Mouse (Mus musculus) activated CD4-positive, CD25-positive, alpha-beta regulatory T cell, adult 4 months (primary cell): ENCODE measurements around the gene Ccdc138. TPM values are rescaled to one million over a fixed set of nuclear protein-coding genes. Genes with fewer than 3 reads are reported as not detected.
A peak's percentile ranks its signal among the peaks of the same experiment; 100 is the strongest.
"Not testable (repeated sequence)": the region's sequence is repeated elsewhere in the genome, so short reads cannot be mapped to it uniquely, and the experiment has no call there.

Experiments used
- ATAC-seq: one replicate; pipeline ENCODE4 v1.8.0; 2017
- polyA plus RNA-seq, 2 experiments: library from polyadenylated mRNA; unstranded; fragments of 100-300 nt; shearing (Covaris generic); gene quantifications; one replicate each; pipeline ENCODE4 v1.2.1; 2017

The Ccdc138 gene
- polyA plus RNA-seq, result 1 to 10 TPM; 3.3 to 5.3 TPM

DNA sequence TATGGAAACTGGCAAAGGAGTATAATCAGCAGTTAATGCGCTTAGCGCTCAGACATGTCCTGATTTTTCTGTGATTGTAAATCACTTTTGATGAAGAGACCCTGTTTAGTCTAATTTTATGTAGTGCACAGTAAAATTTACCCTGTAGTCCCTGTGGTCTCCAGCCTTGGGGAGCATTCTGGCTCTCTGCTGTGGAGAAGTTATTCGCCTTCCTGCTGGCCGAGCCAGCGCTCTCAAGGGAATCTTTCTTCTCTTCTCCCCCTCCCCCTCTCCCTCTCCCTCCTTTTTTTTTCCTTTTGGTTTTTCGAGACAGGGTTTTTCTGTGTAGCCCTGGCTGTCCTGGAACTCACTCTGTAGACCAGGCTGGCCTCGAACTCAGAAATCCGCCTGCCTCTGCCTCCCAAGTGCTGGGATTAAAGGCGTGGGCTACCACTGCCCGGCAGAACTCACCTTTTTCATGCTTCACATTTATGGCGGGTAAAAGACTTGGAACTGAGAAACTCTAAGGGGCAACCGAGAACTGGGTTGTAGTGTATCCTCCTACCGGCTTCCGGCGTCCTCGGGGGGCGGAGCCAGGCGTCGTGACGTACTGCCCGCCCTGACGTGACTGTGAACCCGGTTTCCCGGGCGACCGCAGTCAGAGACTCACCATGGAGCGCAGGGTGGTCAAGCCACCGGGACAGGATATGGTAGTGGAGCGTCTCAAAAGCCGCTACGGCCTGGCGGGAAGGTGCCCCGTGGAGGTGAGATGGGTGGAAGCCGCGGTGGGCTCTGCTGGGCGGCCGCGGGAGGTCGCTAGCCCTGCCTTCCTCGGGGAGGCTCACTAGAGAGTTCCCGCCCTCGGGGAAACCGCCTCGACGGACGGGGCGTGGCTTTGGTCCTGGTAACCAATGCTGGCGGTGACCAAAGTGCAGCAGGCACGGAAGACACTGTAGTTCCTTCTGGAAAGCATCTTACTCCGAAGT lies at the start of gene Ccdc138:
Gene Ccdc138, plus strand, starts transcription at position 629 of the 965 bp plus-strand sequence.
- peak; percentile 97 for ATAC-seq

DNA sequence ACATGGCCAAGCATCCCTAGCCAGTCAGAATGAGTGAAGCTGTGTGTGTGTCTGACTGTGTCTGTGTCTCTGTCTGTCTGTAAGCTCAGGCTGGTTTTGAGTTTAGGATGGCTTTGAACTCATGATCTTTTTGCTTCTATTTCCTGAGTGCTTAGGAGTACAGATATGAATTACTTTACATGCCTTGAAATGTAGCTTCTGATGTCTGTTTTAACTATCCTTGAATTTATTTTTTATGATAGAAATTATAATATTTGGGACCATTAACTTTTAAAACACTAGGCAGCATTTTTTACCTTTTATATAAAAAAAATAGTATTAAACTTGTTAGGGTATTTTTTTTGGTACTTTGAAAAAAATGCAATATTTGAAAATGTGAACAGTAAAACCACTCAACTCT lies 46.2 kb upstream of the Ccdc138 start:
- no peak for ATAC-seq

DNA sequence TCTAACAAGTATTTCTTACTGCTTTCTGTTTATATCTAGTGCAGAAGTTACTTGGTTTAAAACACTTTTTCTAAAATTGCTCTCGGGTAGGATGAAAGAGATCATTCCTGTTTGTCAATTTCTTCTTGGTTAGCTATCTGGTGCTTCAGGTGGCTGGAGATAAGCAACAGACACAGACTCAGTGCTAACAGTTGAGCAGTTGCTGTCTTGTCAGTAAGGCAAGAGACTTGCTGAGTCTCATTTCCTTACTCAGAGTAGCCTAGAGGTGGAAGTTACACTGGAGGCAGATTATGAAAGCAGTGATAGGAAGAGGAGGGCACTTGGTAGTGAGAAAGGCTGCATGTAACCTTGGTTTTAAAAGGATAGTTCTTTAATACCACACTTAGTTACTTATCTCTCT lies 45.6 kb upstream of the Ccdc138 start:
- ATAC-seq, result no peak

DNA sequence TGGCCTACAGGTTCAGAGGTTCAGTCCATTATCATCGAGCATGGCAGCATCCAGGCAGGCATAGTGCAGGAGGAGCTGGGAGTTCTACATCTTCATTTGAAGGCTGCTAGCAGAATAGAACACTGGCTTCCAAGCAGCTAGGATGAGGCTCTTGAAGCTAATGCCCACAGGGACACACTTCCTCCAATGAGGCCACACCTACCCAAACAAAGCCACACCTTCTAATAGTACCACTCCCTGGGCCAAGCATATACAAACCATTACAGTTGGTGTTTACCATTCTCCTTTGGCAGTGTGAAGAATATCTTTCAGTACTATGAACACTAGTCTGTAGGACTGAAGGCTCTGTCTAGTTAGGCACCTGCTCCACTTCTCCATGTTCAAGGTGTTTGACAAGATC lies 37.9 kb upstream of the Ccdc138 start:
- ATAC-seq, result no peak

DNA sequence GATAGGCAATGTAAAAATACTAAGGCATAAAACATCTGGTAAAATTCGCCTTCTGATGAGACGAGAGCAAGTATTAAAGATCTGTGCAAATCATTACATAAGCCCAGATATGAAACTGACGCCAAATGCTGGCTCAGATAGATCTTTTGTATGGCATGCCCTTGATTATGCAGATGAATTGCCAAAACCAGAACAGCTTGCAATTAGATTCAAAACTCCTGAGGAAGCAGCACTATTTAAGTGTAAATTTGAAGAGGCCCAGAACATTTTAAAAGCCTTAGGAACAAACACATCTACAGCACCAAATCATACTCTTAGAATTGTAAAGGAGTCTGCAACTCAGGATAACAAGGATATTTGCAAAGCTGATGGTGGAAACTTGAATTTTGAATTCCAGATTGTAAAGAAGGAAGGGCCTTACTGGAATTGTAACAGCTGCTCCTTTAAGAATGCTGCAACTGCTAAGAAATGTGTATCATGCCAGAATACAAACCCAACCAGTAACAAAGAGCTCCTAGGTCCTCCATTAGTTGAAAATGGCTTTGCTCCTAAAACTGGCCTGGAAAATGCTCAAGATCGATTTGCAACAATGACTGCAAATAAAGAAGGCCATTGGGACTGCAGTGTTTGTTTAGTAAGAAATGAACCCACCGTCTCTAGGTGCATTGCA lies 20.5 kb upstream of the Ccdc138 start:
- ATAC-seq, result no peak

DNA sequence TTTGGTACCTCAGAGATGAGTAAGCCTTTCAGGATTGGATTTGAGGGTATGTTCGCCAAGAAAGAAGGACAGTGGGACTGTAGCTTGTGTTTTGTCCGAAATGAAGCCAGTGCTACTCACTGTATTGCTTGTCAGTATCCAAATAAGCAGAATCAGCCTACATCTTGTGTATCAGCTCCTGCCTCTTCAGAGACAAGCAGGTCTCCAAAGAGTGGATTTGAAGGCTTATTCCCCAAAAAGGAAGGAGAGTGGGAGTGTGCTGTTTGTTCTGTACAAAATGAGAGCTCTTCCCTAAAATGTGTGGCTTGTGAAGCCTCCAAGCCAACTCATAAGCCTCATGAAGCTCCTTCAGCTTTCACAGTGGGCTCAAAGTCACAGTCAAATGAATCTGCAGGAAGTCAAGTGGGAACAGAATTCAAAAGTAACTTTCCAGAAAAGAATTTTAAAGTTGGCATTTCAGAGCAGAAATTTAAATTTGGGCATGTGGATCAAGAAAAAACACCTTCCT lies 19.6 kb upstream of the Ccdc138 start:
- ATAC-seq, result no peak

DNA sequence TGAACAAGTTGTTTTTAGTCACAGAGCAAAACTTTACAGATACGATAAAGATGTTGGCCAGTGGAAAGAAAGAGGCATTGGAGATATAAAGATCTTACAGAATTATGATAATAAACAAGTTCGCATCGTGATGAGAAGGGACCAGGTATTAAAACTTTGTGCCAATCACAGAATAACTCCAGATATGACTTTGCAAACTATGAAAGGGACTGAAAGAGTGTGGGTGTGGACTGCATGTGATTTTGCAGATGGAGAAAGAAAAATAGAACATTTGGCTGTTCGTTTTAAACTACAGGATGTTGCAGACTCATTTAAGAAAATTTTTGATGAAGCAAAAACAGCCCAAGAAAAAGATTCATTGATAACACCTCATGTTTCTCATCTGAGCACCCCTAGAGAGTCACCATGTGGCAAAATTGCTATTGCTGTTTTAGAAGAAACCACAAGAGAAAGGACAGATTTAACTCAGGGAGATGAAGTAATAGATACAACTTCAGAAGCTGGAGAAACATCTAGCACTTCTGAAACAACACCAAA lies 17.7 kb upstream of the Ccdc138 start:
- peak; percentile 72 for ATAC-seq

DNA sequence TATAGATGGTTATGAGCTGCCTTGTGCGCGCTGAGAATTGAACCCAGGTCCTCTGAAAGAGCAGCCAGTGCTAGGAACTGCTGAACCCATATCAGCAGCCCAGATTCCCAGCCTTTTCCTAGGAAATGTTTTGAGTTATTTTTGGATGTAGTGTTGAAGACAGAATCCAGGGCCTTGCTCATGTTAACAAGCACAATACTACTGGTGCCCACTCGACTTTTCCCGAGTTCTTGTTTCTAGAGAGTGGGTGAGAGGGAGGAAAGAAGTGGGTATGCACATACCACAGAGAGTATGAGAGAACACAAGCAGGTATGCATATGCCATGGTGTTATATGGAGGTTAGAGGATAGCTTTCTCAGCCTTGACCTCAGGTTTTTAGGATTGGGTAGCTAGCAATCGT lies 6.7 kb upstream of the Ccdc138 start:
- ATAC-seq, result no peak

DNA sequence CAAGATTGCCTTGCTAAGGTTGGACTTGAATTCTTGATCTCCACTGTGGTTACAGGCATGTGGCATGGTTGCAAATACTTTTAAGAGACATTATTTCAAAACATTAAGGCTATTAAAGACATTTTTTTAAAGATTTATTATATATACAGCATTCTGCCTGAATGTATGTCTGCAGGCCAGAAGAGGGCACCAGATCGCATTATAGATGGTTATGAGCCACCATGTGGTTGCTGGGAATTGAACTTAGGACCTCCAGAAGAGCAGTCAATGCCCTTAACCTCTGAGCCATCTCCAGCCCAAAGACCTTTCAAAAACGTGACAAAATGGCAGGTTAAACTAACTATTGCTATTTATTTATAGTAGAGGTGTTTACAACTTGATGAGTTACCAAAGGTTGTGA lies 2.1 kb upstream of the Ccdc138 start:
- no peak for ATAC-seq

DNA sequence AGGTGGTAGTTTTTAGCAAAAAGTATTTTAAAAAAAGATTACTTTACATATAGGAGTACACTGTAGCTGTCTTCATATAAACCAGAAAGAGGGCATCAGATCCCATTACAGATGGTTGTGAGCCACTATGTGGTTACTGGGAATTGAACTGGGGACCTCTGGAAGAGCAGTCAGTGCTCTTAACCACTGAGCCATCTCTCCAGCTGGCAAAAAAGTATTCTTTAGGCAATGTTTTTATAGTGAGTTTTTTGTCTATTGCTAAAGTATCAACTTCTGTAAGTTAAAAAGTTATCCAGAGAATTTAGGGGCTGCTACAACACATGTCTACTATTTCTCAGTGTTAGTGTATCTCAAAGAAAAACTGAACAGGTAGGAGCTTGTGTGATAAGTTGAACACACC lies 1.0 kb upstream of the Ccdc138 start:
- no peak for ATAC-seq

DNA sequence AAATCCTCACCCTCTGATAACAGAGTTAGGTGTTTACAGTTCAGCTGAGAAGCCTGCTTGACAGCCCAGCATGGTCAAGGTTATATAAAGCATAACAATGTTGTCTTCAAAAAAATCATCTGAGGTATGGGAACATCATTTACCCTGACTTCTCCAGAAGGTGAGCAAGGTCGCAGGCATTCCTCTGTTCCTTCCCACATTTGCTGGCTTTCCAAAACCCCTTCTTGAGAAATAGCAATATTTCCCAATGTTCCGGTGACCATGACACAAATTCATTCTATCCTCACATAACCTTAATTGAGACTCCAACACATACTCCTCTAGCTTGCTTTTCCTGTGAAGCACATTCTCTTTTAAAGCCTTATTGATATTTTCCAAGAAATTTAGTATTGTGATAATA lies 768 bp downstream of the Ccdc138 start:
- no peak for ATAC-seq

DNA sequence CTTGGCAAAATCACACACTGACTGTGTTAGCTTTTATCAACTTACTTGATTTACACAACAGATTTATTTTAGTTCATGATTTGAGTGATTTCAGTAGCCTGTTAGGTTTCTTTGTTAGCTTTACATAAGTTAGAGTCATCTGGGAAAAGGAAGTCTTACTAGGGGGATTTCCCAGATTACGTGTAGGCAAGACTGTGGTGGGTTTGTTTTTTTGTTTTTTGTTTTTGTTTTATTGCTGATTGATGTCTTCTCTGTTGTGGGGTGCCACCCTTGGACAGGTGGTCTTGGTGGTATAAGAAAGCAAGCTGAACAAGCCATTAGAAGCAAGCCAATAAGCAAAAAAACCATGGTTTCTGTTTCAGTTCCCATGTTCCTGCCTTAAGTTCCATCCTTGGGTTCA lies 31.6 kb downstream of the Ccdc138 start:
- peak; percentile 90 for ATAC-seq

DNA sequence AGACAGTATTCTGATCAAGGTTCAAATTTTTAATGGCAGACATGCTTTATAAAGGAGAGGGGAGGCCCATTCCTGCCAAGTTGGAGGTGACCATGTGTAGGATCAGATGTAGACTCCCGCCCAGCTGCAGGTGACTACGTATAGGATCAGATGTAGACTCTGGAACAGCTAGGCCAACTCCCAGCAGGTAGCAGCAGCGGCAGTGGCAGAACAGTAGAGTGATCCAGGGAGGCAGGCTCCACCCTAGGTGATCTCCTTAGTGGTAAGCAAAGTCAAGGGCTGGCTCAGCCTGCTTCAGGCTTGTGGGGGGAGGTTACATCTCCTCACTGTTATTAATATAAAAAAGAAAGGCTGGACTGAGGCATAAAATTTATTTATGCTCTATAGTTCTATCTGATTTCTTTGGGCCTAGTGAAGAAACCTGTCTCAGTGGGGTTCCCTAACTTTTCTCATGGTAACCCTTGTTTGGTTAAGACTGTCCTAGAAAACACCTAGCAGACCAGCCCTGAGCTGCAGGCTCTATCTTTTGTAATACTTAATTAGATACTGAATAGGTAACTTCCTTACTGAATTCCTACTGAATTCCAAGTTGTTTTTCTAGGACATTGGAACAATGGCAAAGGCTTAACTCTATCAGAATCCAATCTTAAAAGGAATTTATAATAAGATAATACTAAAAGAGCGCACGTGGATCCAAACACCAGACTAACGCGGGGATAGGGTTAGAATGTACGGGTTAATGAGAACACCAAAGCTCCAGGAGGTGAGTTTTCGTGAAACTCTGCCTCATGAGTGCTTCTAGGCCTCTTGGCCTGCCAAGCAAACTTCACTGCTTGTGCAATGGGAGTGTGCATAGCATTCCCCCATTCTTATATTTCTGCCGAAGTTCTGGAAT lies 33.4 kb downstream of the Ccdc138 start:
- no peak for ATAC-seq

DNA sequence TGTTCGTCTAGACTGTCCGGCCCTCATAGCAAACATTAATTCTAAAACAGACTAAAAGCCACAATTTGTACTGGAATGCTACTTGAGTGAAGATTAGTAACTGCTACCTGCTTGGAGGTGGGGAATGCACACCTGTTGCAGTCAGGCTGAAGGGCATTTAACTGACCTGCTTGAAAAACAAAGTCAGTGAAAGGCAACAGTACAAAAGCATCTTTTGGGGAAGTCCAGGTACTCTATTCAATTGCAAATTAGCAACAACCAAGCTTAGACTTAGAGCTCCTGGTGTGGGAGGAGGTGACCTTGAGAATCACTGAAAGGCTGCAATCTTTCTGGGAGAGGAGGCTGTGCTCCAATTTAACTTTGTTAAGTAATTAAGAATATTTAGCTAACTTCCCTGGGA lies 34.4 kb downstream of the Ccdc138 start:
- no peak for ATAC-seq

DNA sequence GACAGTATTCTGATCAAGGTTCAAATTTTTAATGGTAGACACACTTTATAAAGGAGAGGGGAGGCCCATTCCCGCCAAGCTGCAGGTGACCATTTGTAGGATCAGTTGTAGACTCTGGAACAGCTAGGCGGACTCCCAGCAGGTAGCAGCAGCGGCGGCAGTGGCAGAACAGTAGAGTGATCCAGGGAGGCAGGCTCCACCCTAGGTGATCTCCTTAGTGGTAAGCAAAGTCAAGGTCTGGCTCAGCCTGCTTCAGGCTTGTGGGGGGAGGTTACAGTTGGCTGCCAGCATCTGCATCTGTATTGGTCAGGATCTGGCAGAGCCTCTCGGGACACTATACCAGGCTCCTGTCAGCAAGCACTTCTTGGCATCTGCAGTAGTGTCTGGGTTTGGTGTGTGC lies 38.5 kb downstream of the Ccdc138 start:
- ATAC-seq, result not testable (repeated sequence)

DNA sequence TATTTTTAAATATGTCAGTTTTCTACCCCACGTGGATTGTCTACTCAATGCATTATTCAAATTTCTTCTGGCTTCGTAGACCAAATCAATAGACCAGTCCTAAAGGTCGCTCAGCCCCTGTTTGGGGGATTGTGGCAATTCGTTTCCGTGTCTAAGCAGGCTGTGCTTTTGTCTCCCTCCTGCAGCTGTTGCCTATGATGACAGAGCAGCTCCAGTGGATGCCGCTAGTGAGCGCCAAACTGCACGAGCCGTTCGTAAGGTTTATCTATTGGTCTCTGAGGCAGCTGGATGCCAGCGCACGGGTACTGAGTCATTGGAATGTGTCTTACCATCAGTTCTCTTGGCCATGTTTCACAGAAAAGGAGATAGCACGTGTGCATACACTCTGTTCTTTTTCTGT lies 42.9 kb downstream of the Ccdc138 start:
- no peak for ATAC-seq

DNA sequence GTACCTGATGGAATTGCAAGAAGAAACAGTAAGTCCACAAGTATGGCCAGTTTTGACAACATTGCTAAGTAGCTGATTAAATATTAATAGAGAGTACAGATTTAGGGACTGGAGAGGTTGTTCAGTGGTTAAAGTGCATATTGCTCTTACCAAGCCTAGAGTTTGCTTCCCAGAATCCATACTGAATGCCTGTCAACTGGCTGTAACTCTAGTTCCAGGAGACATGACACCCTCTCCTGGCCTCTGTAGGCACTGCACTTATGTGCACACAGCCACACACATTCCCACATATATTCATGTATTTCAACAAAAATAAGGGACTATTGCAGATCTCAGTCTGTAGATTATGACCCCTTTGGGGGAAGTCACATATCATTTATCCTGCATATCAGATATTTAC lies 51.0 kb downstream of the Ccdc138 start:
- ATAC-seq, result no peak

DNA sequence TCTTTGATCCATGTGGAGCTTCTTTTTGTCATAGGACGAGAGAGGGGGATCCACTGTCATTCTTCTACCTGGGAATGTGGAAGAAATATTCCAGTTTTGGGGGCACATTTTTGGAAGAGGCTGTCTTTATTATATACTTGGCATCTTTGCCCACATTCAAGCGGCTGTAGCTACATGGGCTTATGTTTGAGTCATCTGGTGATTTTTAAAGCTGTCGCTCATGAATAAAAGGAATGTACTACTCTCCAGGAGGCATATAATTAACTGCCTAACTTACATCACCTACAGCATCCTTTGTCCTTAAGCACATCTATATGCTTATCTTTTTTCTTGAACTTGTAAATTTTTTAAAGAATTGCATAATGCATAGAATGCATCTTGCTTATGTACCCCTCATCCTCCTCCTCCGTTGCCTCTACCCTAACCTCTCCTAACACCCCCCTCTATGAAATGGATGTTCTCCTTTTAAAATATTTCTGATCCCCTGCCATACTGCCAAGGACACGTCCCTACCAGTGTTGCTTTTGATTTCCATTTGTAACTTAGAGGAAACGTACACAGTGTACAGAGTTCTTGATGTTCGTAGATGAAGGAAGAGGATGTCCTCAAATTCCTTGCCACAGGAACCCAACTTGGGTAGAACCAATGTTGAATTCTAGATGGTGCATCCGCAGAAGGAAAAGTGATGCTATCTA lies 57.1 kb downstream of the Ccdc138 start:
- ATAC-seq, result no peak

DNA sequence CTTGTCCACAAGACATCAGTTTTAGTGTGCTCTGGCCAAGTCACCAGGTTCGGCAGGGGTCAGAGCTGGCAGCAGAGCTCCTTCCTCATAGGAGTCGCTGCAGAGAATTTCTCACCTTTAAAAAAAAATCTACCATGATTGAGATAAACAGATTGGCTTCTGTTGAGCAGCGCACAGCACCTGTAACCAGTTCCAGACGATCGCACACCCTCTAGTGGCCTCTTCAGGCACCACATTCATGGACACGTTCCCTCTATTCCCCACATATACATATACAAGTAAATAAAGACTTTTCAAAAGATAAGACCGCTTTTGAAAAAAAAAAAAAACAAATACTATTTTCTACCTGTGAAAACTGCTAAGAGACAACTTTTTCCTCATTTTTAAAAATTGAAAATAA lies 61.4 kb downstream of the Ccdc138 start:
- peak; percentile 40 for ATAC-seq

DNA sequence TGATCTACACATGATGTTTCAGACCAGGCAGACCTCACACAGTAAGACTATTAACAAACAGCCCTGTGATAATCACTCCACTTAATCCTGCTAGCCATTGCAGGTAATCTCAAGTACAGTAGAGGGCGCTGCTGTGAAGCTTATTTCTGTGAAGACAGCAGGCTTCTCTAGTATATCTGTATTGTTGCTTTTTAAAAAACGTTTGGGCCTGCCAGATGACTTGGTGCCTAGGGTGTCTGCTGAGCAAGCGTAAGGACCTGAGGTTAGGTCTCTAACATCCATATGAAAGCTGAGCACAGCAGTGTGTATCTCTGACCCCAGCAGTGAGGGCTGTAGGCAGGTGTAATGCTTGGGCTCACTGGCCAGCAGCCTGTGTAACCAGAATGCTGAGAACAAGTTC lies 62.2 kb downstream of the Ccdc138 start:
- ATAC-seq, result no peak

DNA sequence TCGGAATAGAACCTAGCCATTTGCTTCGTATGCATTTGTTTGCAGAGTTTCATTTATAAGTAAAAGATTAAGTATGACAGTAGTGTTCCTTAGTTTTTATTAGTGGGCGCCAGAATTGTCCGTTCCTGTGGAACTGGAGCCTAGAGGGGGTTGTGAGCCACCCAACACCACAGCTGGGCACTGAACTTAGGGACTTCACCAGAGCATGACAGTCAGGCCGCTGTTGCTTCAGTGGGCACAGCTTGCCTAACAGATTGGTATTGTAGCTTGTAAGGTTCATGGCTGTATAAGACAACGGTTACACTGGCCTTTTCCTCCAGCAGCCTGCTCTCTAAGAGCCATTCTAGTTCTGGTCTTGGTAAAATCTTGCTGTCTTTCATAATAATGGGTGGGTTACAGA lies 62.8 kb downstream of the Ccdc138 start:
- no peak for ATAC-seq
